Mouse (Mus musculus): Measurements from ENCODE around the gene Lim2. TPM values are rescaled to one million over a fixed set of nuclear protein-coding genes. Genes with fewer than 3 reads are reported as not detected.

The Lim2 gene
- polyA plus RNA-seq, 1 experiment from 2014 or later: not detected

DNA sequence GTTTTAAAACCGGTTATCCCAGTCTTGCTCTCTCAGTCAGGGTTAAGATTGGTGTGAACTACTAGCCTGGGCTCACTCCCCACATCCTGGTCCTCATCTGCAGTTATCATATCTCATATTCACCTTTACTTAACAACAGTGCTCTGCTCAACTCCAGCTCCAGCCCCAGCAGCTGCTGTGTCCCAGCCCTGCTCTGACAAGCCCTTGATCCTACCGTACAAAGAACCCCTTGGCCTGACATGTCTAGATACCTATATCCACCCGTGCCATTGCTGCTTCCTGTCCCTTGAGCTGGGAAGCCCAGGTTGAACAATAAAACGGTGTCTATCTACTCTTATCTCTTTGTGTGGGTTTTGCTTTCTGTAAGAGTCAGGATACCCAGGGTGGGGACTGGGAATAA lies 2.0 kb downstream of the Lim2 start:
- Histone ChIP-seq H3K36me3 (no peaks in the 10 kb centered on the region), H3K27me3 (no peaks in the 10 kb centered on the region), H3K4me1 (no peaks in the 10 kb centered on the region), H3K4me2 (replicated peaks) (no peak overlapping the region), H3K9ac (replicated peaks) (no peak overlapping the region), H3K4me3 (no peak overlapping the region), H3K9me3 (no peaks in the 10 kb centered on the region), H3K27ac (replicated peaks) (no peak overlapping the region)
- no peak for ATAC-seq (replicated peaks)
- 64% methylated on average over 4 of the region's 4 CpGs for WGBS

DNA sequence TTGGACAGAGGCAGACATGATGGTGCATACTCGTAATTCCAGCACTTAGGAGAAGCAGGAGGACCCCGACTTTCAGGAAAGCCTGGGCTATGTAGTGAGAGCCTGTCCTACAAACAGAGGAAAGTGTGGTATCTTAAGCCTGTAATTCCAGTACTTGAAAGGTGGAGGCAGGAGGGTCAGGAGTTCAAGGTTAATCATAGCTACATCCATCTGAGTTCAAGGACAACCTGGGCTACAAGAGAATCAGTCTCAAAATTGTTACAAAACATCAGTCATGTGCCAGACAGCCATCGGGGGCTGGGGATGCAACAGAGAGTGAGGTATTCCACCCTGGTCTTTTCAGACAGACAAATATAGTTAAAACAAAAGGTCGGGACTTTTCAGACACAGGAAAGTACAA lies 5.4 kb downstream of the Lim2 start:
- no peaks in the 10 kb centered on the region for H3K9me3 ChIP-seq
- H3K4me2 ChIP-seq (replicated peaks): no peak overlapping the region
- H3K27ac ChIP-seq (replicated peaks): no peak overlapping the region
- no peaks in the 10 kb centered on the region for H3K36me3 ChIP-seq
- ATAC-seq (replicated peaks): no peak
- H3K9ac ChIP-seq (replicated peaks): no peak overlapping the region
- WGBS: 80% methylated on average over 4 of the region's 4 CpGs
- no peaks in the 10 kb centered on the region for H3K27me3 ChIP-seq
- no peak overlapping the region for H3K4me3 ChIP-seq
- no peaks in the 10 kb centered on the region for H3K4me1 ChIP-seq

DNA sequence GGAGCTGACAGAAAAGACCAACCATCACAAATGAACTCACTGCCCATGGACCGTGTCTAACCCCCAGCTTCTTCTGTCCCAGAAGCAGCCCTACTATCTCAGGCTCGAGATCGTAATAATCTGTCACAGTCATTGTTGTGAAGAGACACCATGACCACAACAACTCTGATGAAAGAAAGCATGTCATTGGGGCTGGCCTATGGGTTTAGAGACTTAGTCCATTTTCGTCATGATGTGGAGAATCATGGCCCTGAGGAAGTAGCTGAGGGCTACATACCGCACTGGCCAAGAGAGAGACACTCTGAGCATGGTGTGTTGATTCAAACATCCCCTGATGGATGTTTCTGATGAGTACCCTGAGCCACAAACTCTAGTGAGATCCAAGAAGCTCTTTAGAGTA lies 7.2 kb downstream of the Lim2 start:
- H3K9me3 ChIP-seq: no peaks in the 10 kb centered on the region
- no peak overlapping the region for H3K9ac ChIP-seq (replicated peaks)
- H3K27ac ChIP-seq (replicated peaks): no peak overlapping the region
- ATAC-seq (replicated peaks): no peak
- no peaks in the 10 kb centered on the region for H3K27me3 ChIP-seq
- 91% methylated on average over 5 of the region's 5 CpGs for WGBS
- H3K4me1 ChIP-seq: no peaks in the 10 kb centered on the region
- no peak overlapping the region for H3K4me2 ChIP-seq (replicated peaks)
- H3K36me3 ChIP-seq: no peaks in the 10 kb centered on the region
- H3K4me3 ChIP-seq: no peak overlapping the region

DNA sequence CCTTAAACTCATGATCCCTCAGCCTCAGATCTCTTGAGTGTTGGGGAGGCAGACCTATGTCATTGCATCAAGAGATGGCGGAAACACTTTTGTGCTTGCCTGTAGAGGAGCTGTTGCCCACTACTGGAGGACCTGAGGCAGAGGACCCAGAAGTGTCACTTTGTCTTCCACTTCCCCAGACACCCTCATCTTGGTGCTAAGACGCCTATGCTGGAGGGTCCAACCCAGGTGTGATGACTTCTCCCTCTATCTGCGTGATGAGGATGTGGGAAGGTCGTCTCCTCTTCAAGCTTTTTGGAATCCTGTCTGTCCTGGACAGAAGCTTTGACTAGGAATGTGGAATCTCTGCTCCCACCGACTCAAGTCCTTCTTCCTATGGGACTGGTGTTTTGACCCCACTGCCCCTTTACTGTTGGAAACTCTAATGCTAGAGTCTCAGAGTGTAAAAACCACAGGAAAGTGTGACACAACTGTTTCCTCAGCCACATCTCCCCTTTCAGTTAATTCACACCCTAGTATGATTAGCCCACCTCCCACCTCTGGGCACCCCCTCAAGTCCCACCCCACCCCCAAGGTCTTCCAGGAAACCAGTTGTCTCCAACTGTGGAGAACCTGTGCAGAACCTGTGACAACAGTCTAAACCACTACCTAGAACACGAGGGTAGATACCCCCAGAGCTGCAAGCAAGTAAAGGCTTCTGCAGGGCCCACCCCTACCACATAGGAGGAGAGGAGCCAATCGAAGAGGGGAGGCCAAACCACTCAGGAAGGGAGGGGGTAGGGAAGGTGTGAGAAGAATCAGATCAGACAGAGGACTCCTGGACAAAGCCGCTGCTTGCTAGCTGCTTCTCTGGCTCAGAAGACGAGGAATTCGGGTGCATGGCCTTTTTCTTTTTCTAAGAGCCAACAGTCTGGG lies 9.1 kb downstream of the Lim2 start, which contains the start of gene Nkg7:
Gene Nkg7 (plus strand): TSS at position 733 of the 915 bp plus-strand sequence.
- Histone ChIP-seq H3K27me3 (no peaks in the 10 kb centered on the region), H3K4me2 (replicated peaks) (no peak within 1 kb of the TSS), H3K4me1 (no peaks in the 10 kb centered on the region), H3K4me3 (no peak within 1 kb of the TSS), H3K9ac (replicated peaks) (no peak within 1 kb of the TSS), H3K36me3 (no peaks in the 10 kb centered on the region), H3K27ac (replicated peaks) (no peak within 1 kb of the TSS), H3K9me3 (no peaks in the 10 kb centered on the region)
- ATAC-seq (replicated peaks): no peak
- 80% methylated on average over 10 of the region's 10 CpGs for WGBS

DNA sequence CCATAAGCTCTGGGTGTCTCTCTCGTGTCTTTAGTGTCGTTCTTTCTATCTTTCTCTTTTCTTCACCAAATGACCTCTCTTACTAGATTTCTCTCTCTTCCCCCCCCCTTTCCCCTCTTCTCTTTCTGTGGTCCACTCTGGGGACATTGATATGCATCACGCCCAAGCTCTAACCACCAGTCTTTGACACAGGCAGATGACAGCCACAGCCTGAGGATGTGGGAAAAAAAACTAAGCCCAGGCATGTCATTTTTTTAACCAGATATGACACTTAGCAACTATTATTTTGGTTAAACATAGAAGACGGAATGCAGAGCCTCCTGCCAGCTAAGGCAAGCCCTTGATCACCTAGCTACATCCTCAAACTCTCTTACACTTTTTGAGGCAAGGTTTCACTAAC lies 11.1 kb downstream of the Lim2 start:
- H3K9me3 ChIP-seq: no peaks in the 10 kb centered on the region
- WGBS: 86% methylated on average over 4 of the region's 4 CpGs
- H3K4me1 ChIP-seq: peaks cover 11% of the 10 kb centered on the region
- H3K9ac ChIP-seq (replicated peaks): no peak overlapping the region
- H3K27ac ChIP-seq (replicated peaks): no peak overlapping the region
- ATAC-seq (replicated peaks): no peak
- no peaks in the 10 kb centered on the region for H3K36me3 ChIP-seq
- H3K4me3 ChIP-seq: no peak overlapping the region
- no peaks in the 10 kb centered on the region for H3K27me3 ChIP-seq
- no peak overlapping the region for H3K4me2 ChIP-seq (replicated peaks)

DNA sequence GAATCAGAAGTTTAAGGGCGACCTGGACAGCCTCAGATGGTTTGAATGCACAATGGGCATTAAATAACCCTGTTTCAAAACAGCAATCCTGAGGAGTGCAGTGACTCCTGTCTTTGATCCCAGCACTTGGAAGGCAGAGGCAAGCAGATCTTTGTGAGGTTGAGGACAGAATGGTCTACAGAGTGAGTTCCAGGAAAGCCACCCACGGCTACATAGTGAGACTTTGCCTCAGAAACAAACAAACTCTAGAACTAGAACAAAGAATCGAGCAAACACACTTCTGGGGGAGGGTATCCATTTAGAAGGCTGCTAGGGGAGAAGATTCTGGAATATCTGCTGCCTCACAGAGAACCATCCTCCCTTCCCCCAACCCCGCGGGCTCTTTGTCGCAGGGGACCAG lies 13.0 kb downstream of the Lim2 start, which contains the start of gene Cldnd2:
Gene Cldnd2 (plus strand): TSS at position 301 of the 400 bp plus-strand sequence.
- no peak for ATAC-seq (replicated peaks)
- H3K4me1 ChIP-seq: peaks cover 23% of the 10 kb centered on the region
- H3K27me3 ChIP-seq: no peaks in the 10 kb centered on the region
- no peak within 1 kb of the TSS for H3K4me2 ChIP-seq (replicated peaks)
- H3K27ac ChIP-seq (replicated peaks): no peak within 1 kb of the TSS
- H3K9me3 ChIP-seq: no peaks in the 10 kb centered on the region
- H3K9ac ChIP-seq (replicated peaks): no peak within 1 kb of the TSS
- 85% methylated on average over 6 of the region's 6 CpGs for WGBS
- no peaks in the 10 kb centered on the region for H3K36me3 ChIP-seq
- no peak within 1 kb of the TSS for H3K4me3 ChIP-seq

DNA sequence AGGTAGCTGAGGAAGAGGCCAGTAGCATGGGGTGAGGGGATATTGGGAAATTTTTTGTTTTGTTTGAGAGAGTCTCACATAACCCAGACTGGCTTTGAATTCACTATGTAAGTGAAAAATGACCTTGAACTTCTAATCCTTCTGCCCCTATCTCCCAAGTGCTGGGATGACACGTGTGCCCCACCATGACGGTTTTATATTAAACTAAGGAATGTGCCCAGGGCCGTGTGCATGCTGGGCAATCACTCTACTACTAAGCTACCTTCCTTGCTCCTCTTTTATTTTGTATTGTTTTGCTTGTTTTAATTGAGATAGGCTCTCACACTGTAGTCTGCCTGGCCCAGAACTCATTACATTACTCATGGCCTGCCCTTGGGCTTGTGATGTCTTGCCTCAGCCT lies 13.6 kb downstream of the Lim2 start:
- Histone ChIP-seq H3K4me3 (no peak overlapping the region), H3K36me3 (no peaks in the 10 kb centered on the region), H3K27ac (replicated peaks) (no peak overlapping the region), H3K4me2 (replicated peaks) (no peak overlapping the region), H3K4me1 (peaks cover 23% of the 10 kb centered on the region), H3K9me3 (no peaks in the 10 kb centered on the region), H3K27me3 (no peaks in the 10 kb centered on the region), H3K9ac (replicated peaks) (no peak overlapping the region)
- no peak for ATAC-seq (replicated peaks)
- WGBS: 81% methylated on average over 3 of the region's 3 CpGs

DNA sequence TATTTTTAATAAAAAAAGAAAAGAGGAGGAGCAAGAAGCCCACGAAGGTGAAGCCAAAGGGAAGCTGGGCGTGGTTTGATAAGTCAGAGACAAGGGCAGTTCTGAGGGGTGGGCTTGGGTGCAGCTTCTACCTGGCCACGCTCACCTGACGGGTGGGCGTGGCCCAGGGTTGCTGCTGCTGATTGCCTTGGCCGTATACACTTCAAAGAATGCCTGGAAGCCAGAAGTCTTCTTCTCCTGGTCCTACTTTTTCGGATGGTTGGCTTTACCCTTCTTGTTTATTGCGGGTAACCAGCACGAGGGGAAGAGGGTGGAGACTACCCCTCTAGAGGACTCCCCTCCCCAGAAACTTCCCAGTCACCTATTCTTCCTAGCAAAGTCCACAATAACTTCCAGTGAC lies 15.2 kb downstream of the Lim2 start:
- Histone ChIP-seq H3K36me3 (no peaks in the 10 kb centered on the region), H3K4me3 (peak overlapping the region; percentile 61), H3K9ac (replicated peaks) (peak overlapping the region; percentile 56), H3K27ac (replicated peaks) (peak overlapping the region; percentile 90), H3K4me2 (replicated peaks) (peak overlapping the region; percentile 79), H3K4me1 (peaks cover 23% of the 10 kb centered on the region), H3K9me3 (no peaks in the 10 kb centered on the region), H3K27me3 (no peaks in the 10 kb centered on the region)
- ATAC-seq (replicated peaks): 0 out of 2 replicates have a peak, but pooled peaks have one; percentile 0
- 11% methylated on average over 8 of the region's 9 CpGs for WGBS

DNA sequence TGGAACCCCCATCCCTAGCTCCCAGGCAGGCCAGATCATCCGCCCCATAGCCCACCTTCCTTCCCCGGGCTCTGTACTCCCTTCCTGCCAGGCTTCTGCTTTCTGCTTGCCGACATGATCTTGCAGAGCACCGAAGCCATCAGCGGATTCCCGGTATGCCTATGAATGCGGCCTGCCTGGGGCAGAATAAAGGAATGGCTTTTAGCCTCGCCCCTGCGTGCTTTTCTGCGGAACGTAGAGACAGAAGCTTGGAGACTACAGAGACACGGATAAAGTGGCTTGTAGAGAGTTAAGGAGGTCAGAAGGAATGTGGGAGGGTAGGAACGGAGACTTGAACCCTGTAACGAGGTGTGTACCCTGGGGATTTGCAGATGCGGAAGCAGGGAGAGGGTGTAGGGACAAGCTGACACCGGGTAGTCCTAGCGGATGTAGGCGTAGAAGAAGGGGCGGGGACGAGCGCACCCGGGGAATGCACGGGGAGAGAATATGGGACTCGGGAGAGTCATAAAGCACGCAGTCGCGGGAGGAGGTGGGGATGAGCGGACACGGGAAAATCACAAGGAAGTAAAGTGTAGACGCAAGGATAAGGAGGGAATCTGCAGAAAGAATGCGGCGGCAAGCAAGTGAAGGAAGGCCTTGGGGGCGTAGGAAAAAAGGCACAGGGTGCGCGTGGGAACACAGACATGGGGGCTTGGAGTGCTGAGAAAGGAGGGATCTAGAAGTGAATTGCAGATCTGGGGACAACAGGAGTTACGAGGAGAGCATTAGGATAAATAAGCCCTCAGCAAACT lies 15.9 kb downstream of the Lim2 start:
- Histone ChIP-seq H3K4me1 (peaks cover 23% of the 10 kb centered on the region), H3K27ac (replicated peaks) (peak overlapping the region; percentile 90), H3K9me3 (no peaks in the 10 kb centered on the region), H3K9ac (replicated peaks) (peak overlapping the region; percentile 56), H3K4me2 (replicated peaks) (peak overlapping the region; percentile 79), H3K4me3 (peak overlapping the region; percentile 61), H3K36me3 (no peaks in the 10 kb centered on the region), H3K27me3 (no peaks in the 10 kb centered on the region)
- peak; percentile 84 for ATAC-seq (replicated peaks)
- WGBS: under 1% methylated on average over 36 of the region's 36 CpGs

DNA sequence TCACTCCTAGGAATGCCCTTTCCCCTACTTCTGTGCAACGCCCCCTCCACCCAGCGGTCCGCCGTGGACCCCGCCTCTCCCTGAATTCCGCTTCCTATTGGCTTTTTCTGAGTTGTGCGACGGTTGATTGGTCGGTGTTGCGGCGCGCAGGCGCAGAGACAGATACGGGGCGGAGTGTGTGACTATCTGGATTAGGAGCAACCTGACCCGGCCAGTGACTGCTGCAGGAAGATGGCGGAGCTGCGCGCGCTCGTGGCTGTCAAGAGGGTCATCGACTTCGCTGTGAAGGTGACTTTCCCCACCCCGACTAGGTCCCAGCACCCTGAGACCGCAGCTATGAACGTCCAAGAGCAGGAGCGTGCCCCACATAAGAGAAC lies 16.4 kb downstream of the Lim2 start, which contains the start of the genes Etfb and Gm45233:
Gene Etfb (plus strand): TSS at position 167 of the 377 bp plus-strand sequence.
Gene Gm45233 (plus strand): TSS at position 212 of the 377 bp plus-strand sequence.
- H3K4me1 ChIP-seq: peaks cover 23% of the 10 kb centered on the region
- H3K36me3 ChIP-seq: no peaks in the 10 kb centered on the region
- 0% methylated on average over 27 of the region's 27 CpGs for WGBS
- H3K9me3 ChIP-seq: no peaks in the 10 kb centered on the region
- H3K4me2 ChIP-seq (replicated peaks): peak within 1 kb of the TSS; percentile 79
- H3K27ac ChIP-seq (replicated peaks): peak within 1 kb of the TSS; percentile 90
- H3K4me3 ChIP-seq: peak within 1 kb of the TSS; percentile 61
- ATAC-seq (replicated peaks): peak; percentile 97
- no peaks in the 10 kb centered on the region for H3K27me3 ChIP-seq
- peak within 1 kb of the TSS; percentile 56 for H3K9ac ChIP-seq (replicated peaks)

DNA sequence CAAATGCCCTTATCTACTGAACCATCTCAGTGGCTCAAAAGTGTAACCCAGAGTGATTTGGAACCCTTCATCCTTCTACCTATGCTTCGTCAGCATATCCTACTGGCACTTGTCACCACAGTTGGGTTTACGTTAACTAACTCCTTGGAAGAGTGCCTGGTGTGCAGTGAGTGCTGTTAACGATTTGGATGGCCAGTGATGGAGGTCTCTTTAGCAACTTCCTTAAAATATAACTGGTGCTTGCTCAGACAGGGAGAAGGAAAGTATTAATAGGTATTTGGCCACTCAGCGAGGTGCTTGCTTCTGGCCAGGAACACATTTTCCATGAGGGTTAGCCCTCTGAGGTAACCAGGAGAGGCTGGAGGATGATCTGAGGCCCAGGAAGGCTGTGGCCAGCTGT lies 20.3 kb downstream of the Lim2 start:
- H3K27ac ChIP-seq (replicated peaks): no peak overlapping the region
- no peaks in the 10 kb centered on the region for H3K9me3 ChIP-seq
- no peak overlapping the region for H3K9ac ChIP-seq (replicated peaks)
- 78% methylated on average over 4 of the region's 4 CpGs for WGBS
- ATAC-seq (replicated peaks): no peak
- peaks cover 16% of the 10 kb centered on the region for H3K4me1 ChIP-seq
- no peaks in the 10 kb centered on the region for H3K36me3 ChIP-seq
- no peak overlapping the region for H3K4me3 ChIP-seq
- no peak overlapping the region for H3K4me2 ChIP-seq (replicated peaks)
- no peaks in the 10 kb centered on the region for H3K27me3 ChIP-seq

DNA sequence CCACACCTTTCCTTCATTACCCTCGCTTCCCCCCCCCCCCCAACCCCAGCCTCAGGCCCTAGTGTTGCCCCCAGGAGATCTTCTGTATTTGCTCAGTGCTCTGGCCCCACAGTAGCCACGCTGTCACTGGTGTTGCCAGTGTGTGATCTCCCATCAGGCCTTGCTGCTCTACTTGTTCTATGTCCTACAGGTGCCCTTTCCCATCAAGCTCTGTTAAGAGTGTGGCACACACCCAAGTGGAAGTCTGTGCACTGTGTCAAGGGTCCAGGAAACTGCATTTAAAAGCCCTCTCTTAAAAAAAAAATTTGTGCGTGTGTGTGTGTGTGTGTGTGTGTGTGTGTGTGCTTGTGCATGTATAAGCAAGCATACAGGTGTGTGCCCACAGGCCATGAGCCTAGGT lies 20.8 kb downstream of the Lim2 start:
- Histone ChIP-seq H3K27ac (replicated peaks) (no peak overlapping the region), H3K9ac (replicated peaks) (no peak overlapping the region), H3K4me2 (replicated peaks) (no peak overlapping the region), H3K4me3 (no peak overlapping the region), H3K4me1 (peaks cover 12% of the 10 kb centered on the region), H3K36me3 (no peaks in the 10 kb centered on the region), H3K27me3 (no peaks in the 10 kb centered on the region), H3K9me3 (no peaks in the 10 kb centered on the region)
- WGBS: 73% methylated on average over 3 of the region's 3 CpGs
- ATAC-seq (replicated peaks): no peak
